In the genomic region with DNA sequence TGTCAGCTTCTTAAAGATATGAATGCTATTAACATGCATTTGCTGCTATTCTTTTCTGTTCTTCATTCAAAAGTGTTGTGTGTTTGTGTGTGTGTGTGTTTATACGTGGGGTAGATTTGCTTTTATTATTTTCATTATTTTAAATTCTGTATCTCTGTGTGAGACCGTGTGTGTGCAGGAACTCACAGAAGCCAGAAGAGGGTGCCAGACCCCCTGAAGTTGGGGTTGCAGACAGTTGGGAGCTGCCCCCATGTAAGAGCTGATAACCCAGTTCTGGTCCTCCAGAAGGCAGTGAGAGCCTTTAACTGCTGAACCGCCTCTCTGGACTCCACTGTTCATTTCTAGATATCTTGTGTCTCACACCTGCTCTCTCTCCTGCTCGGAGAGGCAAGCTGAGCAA, we compare ENCODE assay signal across 22 mouse cellular contexts.
DNase-seq lines count a peak whose midpoint lies in the region; ATAC-seq and TF ChIP-seq lines count a peak whose summit lies in the region.
"Had no signal": no experiment of that assay in that cellular context is flagged by ENCODE, and none has a peak within 500 bp of the region (broad histone marks: within the 10 kb centered on the region; RNA-seq: fewer than 3 reads in every experiment).

No protein-coding gene starts in this region.

- CTCF ChIA-PET in Patski (lab: Charles Lee) = interaction anchor here (1.1 to 1.4 kb wide), 3 partner anchors 35 to 80 kb away, joined by 3 read pairs; no protein-coding TSS in a partner anchor

- TF ChIP-seq CTCF in kidney, adult 2 months (conservative IDR thresholded peaks at IDR 0.05; ENCODE audit: insufficient read depth, insufficient read length, low read depth, low read length) = 0 out of 2 replicates have a peak, but pooled peaks have one; percentile 13
- TF ChIP-seq CTCF in midbrain, postnatal 0 days (IDR thresholded peaks at IDR 0.05) = peak; percentile 29
- TF ChIP-seq CTCF in Patski (IDR thresholded peaks at IDR 0.05) = peak; percentile 40

- H3K27me3 ChIP-seq in kidney, adult 2 months (replicated peaks; ENCODE audit: control insufficient read depth, insufficient read depth, low read length) = no peaks in the 10 kb centered on the region
- H3K27me3 ChIP-seq in midbrain, postnatal 0 days (ENCODE audit: insufficient read depth, low read length) = no peaks in the 10 kb centered on the region
- H3K27me3 ChIP-seq in midbrain, embryonic 13.5 days = no peaks in the 10 kb centered on the region
- no peaks in the 10 kb centered on the region for H3K27me3 ChIP-seq in Patski
- H3K27me3 ChIP-seq: embryonic facial prominence, embryonic 15.5 days; heart, embryonic 15.5 days; hindbrain, embryonic 15.5 days; limb, embryonic 12.5 days had no signal

- 95% methylated on average over 4 of the region's 4 CpGs for WGBS in kidney, adult 2 months
- 81% methylated on average over 4 of the region's 4 CpGs for WGBS in midbrain, postnatal 0 days
- WGBS in midbrain, embryonic 13.5 days = 88% methylated on average over 4 of the region's 4 CpGs

- no peak for ATAC-seq in midbrain, postnatal 0 days (ENCODE audit: low FRiP score)
- ATAC-seq in midbrain, embryonic 13.5 days = no peak
- no peak for ATAC-seq in Patski
- ATAC-seq: forebrain, embryonic 16.5 days; liver, postnatal 0 days had no signal

- H3K4me1 ChIP-seq in kidney, adult 2 months (ENCODE audit: control insufficient read depth, insufficient read depth, low read length) = no peaks in the 10 kb centered on the region
- no peaks in the 10 kb centered on the region for H3K4me1 ChIP-seq in midbrain, postnatal 0 days (ENCODE audit: insufficient read depth, low read length)
- peaks cover 7% of the 10 kb centered on the region; the same call in 1 of the 2 replicates for H3K4me1 ChIP-seq in midbrain, embryonic 13.5 days (replicated peaks)
- H3K4me1 ChIP-seq: heart, embryonic 15.5 days; hindbrain, embryonic 15.5 days; limb, embryonic 12.5 days had no signal

- H3K36me3 ChIP-seq in kidney, adult 2 months (ENCODE audit: control insufficient read depth, insufficient read depth, low read length) = no peaks in the 10 kb centered on the region
- no peaks in the 10 kb centered on the region for H3K36me3 ChIP-seq in midbrain, postnatal 0 days (ENCODE audit: insufficient read depth, low read length)
- no peaks in the 10 kb centered on the region for H3K36me3 ChIP-seq in midbrain, embryonic 13.5 days
- H3K36me3 ChIP-seq: embryonic facial prominence, embryonic 15.5 days; G1E; heart, embryonic 15.5 days; hindbrain, embryonic 15.5 days; limb, embryonic 12.5 days had no signal

- no peak overlapping the region for H3K9ac ChIP-seq in midbrain, postnatal 0 days (replicated peaks; ENCODE audit: low read length, poor library complexity, severe bottlenecking)
- no peak overlapping the region for H3K9ac ChIP-seq in midbrain, embryonic 13.5 days (replicated peaks)
- H3K9ac ChIP-seq: embryonic facial prominence, embryonic 15.5 days; heart, embryonic 15.5 days; hindbrain, embryonic 15.5 days; limb, embryonic 12.5 days; liver, postnatal 0 days had no signal

- POLR2A ChIA-PET in Patski (lab: Charles Lee) = interaction anchor here (1.0 kb wide), 1 partner anchor 10 kb away, joined by 3 read pairs; no protein-coding TSS in a partner anchor

- no peaks in the 10 kb centered on the region for H3K9me3 ChIP-seq in midbrain, postnatal 0 days (ENCODE audit: low read length)
- no peaks in the 10 kb centered on the region for H3K9me3 ChIP-seq in midbrain, embryonic 13.5 days
- H3K9me3 ChIP-seq: embryonic facial prominence, embryonic 15.5 days; G1E; heart, embryonic 15.5 days; hindbrain, embryonic 15.5 days; limb, embryonic 12.5 days had no signal

- H3K27ac ChIP-seq in kidney, adult 2 months (ENCODE audit: insufficient read depth, low read depth, low read length) = no peak overlapping the region
- H3K27ac ChIP-seq in midbrain, postnatal 0 days (ENCODE audit: low read depth, low read length) = no peak overlapping the region
- no peak overlapping the region for H3K27ac ChIP-seq in midbrain, embryonic 13.5 days
- H3K27ac ChIP-seq: embryonic facial prominence, embryonic 15.5 days; heart, embryonic 15.5 days; hindbrain, embryonic 15.5 days; limb, embryonic 12.5 days had no signal

- in situ Hi-C loops in Patski (cut with MboI; ENCODE audit: low pct_unique_long_range_greater_than_20kb) = no loop called here

- DNase-seq in kidney, adult 2 months = no peak
- DNase-seq in kidney, postnatal 36 days = no peak
- no peak for DNase-seq in midbrain, postnatal 0 days (ENCODE audit: low spot score)
- DNase-seq in Patski (ENCODE audit: low read depth, low spot score) = no peak
- DNase-seq in natural killer cell, adult 2 months (ENCODE audit: low spot score in 2 of 2) = no peak
- no peak for DNase-seq in cerebellum, adult 8-10 months
- DNase-seq: cerebellum, adult 9-10 months; gastrocnemius, postnatal 14 days; heart, adult 18-20 months; layer of hippocampus, postnatal 36 days; liver, postnatal 0 days; lung, postnatal 10 days; right cerebral cortex, postnatal 14 days had no signal

- H3K4me3 ChIP-seq in kidney, adult 2 months (ENCODE audit: insufficient read depth, low read depth, low read length) = no peak overlapping the region
- no peak overlapping the region for H3K4me3 ChIP-seq in midbrain, postnatal 0 days (ENCODE audit: low read depth, low read length)
- no peak overlapping the region for H3K4me3 ChIP-seq in midbrain, embryonic 13.5 days (replicated peaks)
- H3K4me3 ChIP-seq: embryonic facial prominence, embryonic 15.5 days; heart, embryonic 15.5 days; hindbrain, embryonic 15.5 days; limb, embryonic 12.5 days had no signal

- no peak overlapping the region for H3K4me2 ChIP-seq in midbrain, postnatal 0 days (ENCODE audit: low read depth, low read length, poor library complexity, severe bottlenecking)
- no peak overlapping the region for H3K4me2 ChIP-seq in midbrain, embryonic 13.5 days (replicated peaks)
- H3K4me2 ChIP-seq: embryonic facial prominence, embryonic 15.5 days; heart, embryonic 15.5 days; hindbrain, embryonic 15.5 days; limb, embryonic 12.5 days; liver, embryonic 11.5 days; midbrain, embryonic 11.5 days had no signal

- no peak for TF ChIP-seq POLR2A in kidney, adult 2 months (IDR thresholded peaks at IDR 0.05; ENCODE audit: low read depth, low read length)
